Mouse (Mus musculus) c-Kit-positive CD71-positive TER-119-positive erythroid progenitor cells, embryonic 14.5 days (primary cell): ENCODE data around the gene Olfr209.
"Not testable (repeated sequence)": the region's sequence is repeated elsewhere in the genome, so short reads cannot be mapped to it uniquely, and the experiment has no call there.

ENCODE experiments used
- DNase-seq: peaks from one replicate; pipeline ENCODE4 v3.0.0-alpha.2; 2013; ENCODE audit warnings: low spot score

The Olfr209 gene

DNA sequence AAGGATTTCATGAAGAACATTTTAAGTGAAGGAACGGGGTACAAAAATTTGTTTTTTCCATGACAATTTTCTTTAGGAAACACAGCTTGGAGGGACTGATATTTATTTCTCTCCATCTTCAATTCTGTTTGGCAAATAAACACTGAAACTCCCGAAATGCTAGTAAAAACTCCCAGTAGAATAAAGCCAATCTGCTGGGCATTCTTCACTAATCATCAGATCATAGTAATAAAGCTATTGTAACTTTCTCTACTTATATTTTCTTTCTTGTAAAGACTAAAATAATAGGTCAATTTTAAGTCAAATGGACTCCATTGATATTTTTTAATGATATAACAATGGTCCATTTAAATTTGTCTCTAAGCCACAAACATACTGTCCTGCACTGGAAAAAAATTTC lies at the start of gene Olfr209:
Gene Olfr209 (minus strand): TSS at position 101 of the 400 bp plus-strand sequence.
- no peak for DNase-seq

- no peak for DNase-seq
Measured at GRCm38 (mm10) chr16:59413475-59413874, 49.7 kb upstream of the Olfr209 start.

- no peak for DNase-seq
Measured at GRCm38 (mm10) chr16:59409800-59410199, 46.0 kb upstream of the Olfr209 start.

GRCm38 (mm10) chr16:59409341-59409748 lies 45.6 kb upstream of the Olfr209 start:
- DNase-seq: no peak

GRCm38 (mm10) chr16:59407032-59407431 lies 43.2 kb upstream of the Olfr209 start, which contains the start of gene Gabrr3:
TSS of gene Gabrr3 (plus strand) at chr16:59407332.
- no peak for DNase-seq

DNA sequence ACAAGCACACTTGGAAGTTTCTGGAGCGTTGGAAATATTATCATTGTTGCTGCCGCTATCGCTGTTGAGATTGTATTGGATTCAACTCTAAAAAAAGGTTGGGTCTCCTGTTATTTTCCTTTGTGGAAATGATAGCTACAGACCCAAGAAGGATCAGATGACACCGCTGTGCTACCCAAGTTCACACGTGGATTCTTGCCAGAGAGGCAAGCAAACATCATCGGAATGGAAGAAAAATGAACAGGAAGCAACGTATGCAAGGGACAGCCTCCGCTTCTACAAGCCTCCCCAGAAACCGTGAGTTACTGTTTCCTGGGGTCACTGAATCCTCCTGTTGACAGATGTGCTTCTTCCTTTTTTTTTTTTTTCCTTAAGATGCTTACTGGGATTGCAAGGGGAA lies 41.0 kb upstream of the Olfr209 start:
- no peak for DNase-seq

- no peak for DNase-seq
Measured at GRCm38 (mm10) chr16:59403684-59404083, 39.9 kb upstream of the Olfr209 start.

DNA sequence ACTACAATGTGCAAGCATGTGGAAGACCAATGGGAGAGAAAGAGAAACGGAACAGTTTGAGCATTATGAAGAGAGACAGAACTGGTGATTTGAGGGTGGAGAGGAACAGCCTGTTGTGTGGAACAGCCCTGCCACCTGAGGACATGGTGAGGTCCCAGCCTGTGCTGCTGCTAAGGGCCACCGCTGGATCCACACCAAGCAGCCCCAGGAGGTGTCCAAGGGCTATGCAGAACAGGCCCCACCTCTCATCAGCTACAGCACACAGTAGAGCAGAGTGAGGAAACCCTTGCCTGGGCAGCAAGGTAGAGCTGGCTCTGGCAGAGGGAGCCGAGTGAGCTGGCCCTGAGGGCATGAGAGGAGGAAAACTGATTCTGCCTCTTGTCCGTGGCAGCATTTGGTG lies 38.2 kb upstream of the Olfr209 start:
- no peak for DNase-seq

DNA sequence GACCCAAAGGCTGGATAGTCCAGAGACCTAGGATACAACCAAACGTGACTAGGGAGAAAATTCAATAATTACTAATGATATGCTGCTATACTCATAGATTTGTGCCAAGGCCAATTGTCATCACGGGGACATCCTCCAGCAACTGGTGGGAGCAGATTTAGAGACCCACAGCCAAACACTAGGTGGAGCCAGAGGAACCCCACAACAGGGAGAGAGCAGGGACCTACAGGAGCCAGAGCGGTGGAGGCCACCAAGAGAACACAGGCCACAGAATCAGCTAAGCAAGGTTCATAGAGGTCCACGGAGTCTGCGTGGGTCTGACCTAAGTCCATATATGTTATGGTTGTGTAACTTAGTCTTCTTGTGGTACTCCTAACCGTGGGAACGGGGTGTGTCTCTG lies 37.3 kb upstream of the Olfr209 start:
- DNase-seq: no peak

DNA sequence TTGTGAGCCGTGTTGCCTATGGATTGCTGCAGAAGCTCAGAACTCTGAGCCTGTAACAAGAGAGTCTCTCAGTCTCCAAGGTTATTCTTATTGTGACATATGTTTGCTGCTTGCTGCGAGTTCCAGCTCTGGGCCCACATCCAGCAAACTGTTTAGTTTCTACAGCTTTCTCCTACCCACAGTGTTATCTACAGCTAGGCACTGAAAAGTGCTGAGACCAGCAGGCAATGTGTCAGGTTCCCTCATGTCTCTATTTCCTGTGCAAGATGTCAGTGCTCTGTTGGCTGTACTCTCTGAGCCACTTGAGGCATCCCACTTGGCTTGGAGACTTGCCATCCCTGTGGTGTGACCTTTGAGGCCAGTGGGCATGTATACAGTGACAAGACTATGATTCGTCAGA lies 29.5 kb upstream of the Olfr209 start:
- no peak for DNase-seq

GRCm38 (mm10) chr16:59349146-59349545 lies 14.6 kb downstream of the Olfr209 start, which contains the start of gene Olfr206:
TSS of gene Olfr206 (minus strand) at chr16:59349246.
- no peak for DNase-seq

DNA sequence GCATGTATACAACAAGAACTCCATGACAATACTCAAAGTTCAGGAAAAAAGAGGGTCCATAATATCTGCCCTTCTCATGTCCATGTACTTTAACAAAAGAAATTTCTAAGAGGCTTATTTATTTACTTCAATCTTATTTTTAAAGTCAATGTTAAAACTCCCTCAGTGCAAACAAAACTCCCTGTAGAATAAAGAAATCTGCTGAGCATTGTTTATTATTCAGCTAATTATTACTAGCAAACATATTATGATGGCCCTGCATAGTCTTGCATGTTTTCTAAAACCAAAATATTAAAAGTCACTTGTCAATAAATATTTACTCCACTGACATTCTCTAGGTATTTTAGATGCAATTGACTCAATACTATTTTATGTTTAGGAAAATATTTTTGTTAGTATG lies 32.8 kb downstream of the Olfr209 start, which contains the start of gene Olfr205:
Gene Olfr205 (minus strand): TSS at position 101 of the 400 bp plus-strand sequence.
- DNase-seq: no peak

- DNase-seq: not testable (repeated sequence)
Measured at GRCm38 (mm10) chr16:59323262-59323661, 40.5 kb downstream of the Olfr209 start.

GRCm38 (mm10) chr16:59318148-59318547 lies 45.6 kb downstream of the Olfr209 start, which contains the start of gene Olfr204:
TSS of gene Olfr204 (minus strand) at chr16:59318248.
- DNase-seq: no peak
